10 mouse cellular contexts compared by ENCODE assay signal in the genomic region with DNA sequence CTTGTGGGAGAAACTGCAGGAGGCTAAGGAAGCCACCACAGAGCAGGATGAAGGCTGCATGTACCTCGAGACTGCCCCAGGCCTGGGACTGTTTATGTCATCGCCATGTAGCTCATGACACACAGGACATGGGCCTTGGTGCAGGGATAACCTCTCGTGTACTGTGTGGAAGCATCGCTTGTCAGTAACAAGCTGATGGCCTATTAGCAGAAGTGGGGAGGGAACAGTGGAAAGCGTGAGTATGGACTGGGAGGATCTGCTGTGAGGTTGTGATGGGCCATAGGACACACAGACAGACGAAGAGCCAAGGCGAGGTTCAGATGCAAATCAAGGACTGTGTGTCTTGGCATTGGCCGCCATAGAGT. TPM values are rescaled to one million over a fixed set of nuclear protein-coding genes. Genes with fewer than 3 reads are reported as not detected.
DNase-seq lines count a peak whose midpoint lies in the region; ATAC-seq and TF ChIP-seq lines count a peak whose summit lies in the region.
"Had no signal": no experiment of that assay in that cellular context is flagged by ENCODE, and none has a peak within 500 bp of the region (broad histone marks: within the 10 kb centered on the region; RNA-seq: fewer than 3 reads in every experiment).

No protein-coding gene starts in this region.

- H3K27me3 ChIP-seq in heart, postnatal 0 days (ENCODE audit: control insufficient read depth, insufficient read depth, low read length): 0 out of 2 replicates have a peak, but pooled peaks cover 2% of the 10 kb centered on the region
- no peaks in the 10 kb centered on the region for H3K27me3 ChIP-seq in embryonic facial prominence, embryonic 11.5 days (ENCODE audit: control insufficient read depth, insufficient read depth, low read length)
- no peaks in the 10 kb centered on the region for H3K27me3 ChIP-seq in forebrain, embryonic 16.5 days (replicated peaks; ENCODE audit: control insufficient read depth, insufficient read depth, low read length)
- H3K27me3 ChIP-seq in midbrain, embryonic 12.5 days: no peaks in the 10 kb centered on the region

- no peak overlapping the region for H3K9ac ChIP-seq in heart, postnatal 0 days (replicated peaks; ENCODE audit: low read depth, low read length)
- H3K9ac ChIP-seq in embryonic facial prominence, embryonic 11.5 days (replicated peaks; ENCODE audit: low read length): peak overlapping the region; percentile 32; the same call in 1 of the 2 replicates
- H3K9ac ChIP-seq in forebrain, embryonic 16.5 days (replicated peaks; ENCODE audit: low read depth, low read length): peak overlapping the region; percentile 38; the same call in 1 of the 2 replicates
- H3K9ac ChIP-seq in midbrain, embryonic 12.5 days (replicated peaks): peak overlapping the region; percentile 35; the same call in 1 of the 2 replicates

- 72% methylated on average over 8 of the region's 8 CpGs for WGBS in heart, postnatal 0 days
- WGBS in embryonic facial prominence, embryonic 11.5 days: 69% methylated on average over 8 of the region's 8 CpGs
- WGBS in forebrain, embryonic 16.5 days: 84% methylated on average over 8 of the region's 8 CpGs
- 77% methylated on average over 8 of the region's 8 CpGs for WGBS in midbrain, embryonic 12.5 days

- TF ChIP-seq CTCF in heart, postnatal 0 days (IDR thresholded peaks at IDR 0.05; ENCODE audit: low read depth): no peak

- H3K4me3 ChIP-seq in heart, postnatal 0 days (ENCODE audit: low read depth, low read length): no peak overlapping the region
- no peak overlapping the region for H3K4me3 ChIP-seq in embryonic facial prominence, embryonic 11.5 days (ENCODE audit: low read depth, low read length)
- H3K4me3 ChIP-seq in forebrain, embryonic 16.5 days (replicated peaks; ENCODE audit: low read length): no peak overlapping the region
- H3K4me3 ChIP-seq in midbrain, embryonic 12.5 days: no peak overlapping the region

- peak overlapping the region; percentile 25; the same call in 1 of the 2 replicates for H3K27ac ChIP-seq in heart, postnatal 0 days (ENCODE audit: low read depth)
- H3K27ac ChIP-seq in embryonic facial prominence, embryonic 11.5 days (replicated peaks; ENCODE audit: low read depth, low read length): peak overlapping the region; percentile 70; the same call in 1 of the 2 replicates
- H3K27ac ChIP-seq in forebrain, embryonic 16.5 days (ENCODE audit: low read length): no peak overlapping the region
- peak overlapping the region; percentile 92 for H3K27ac ChIP-seq in midbrain, embryonic 12.5 days (replicated peaks)

- DNase-seq in heart, postnatal 0 days (ENCODE audit: low spot score): no peak
- DNase-seq in heart, adult 18-20 months: no peak
- no peak for DNase-seq in embryonic facial prominence, embryonic 11.5 days (ENCODE audit: low spot score)
- no peak for DNase-seq in urinary bladder, postnatal 36 days (ENCODE audit: low spot score in 2 of 2)
- no peak for DNase-seq in thymus, postnatal 36 days
- DNase-seq in urinary bladder, postnatal 10 days (ENCODE audit: low spot score): no peak
- DNase-seq: cerebellum, adult 18-20 months; thymus, postnatal 14 days had no signal

- H3K4me2 ChIP-seq in heart, postnatal 0 days (ENCODE audit: low read depth, low read length): no peak overlapping the region
- no peak overlapping the region; the same call in 1 of the 2 replicates for H3K4me2 ChIP-seq in embryonic facial prominence, embryonic 11.5 days (ENCODE audit: low read depth, low read length)
- no peak overlapping the region for H3K4me2 ChIP-seq in forebrain, embryonic 16.5 days (ENCODE audit: low read length)
- H3K4me2 ChIP-seq in midbrain, embryonic 12.5 days (replicated peaks): 0 out of 2 replicates have a peak overlapping the region, but pooled peaks have one; percentile 32

- H3K36me3 ChIP-seq in heart, postnatal 0 days (replicated peaks; ENCODE audit: control insufficient read depth, insufficient read depth, low read length): no peaks in the 10 kb centered on the region
- H3K36me3 ChIP-seq in embryonic facial prominence, embryonic 11.5 days (replicated peaks; ENCODE audit: control insufficient read depth, insufficient read depth, low read depth, low read length): no peaks in the 10 kb centered on the region
- no peaks in the 10 kb centered on the region for H3K36me3 ChIP-seq in forebrain, embryonic 16.5 days (ENCODE audit: control insufficient read depth, insufficient read depth)
- no peaks in the 10 kb centered on the region; the same call in 1 of the 2 replicates for H3K36me3 ChIP-seq in midbrain, embryonic 12.5 days

- no peak for TF ChIP-seq EP300 in heart, postnatal 0 days (IDR thresholded peaks at IDR 0.05; ENCODE audit: low read depth)

- H3K9me3 ChIP-seq in heart, postnatal 0 days (replicated peaks; ENCODE audit: control insufficient read depth, low read length): no peaks in the 10 kb centered on the region
- H3K9me3 ChIP-seq in embryonic facial prominence, embryonic 11.5 days (replicated peaks; ENCODE audit: control insufficient read depth, low read length): no peaks in the 10 kb centered on the region
- no peaks in the 10 kb centered on the region for H3K9me3 ChIP-seq in forebrain, embryonic 16.5 days (ENCODE audit: control insufficient read depth, low read length)
- H3K9me3 ChIP-seq in midbrain, embryonic 12.5 days: no peaks in the 10 kb centered on the region

- ATAC-seq in heart, postnatal 0 days (ENCODE audit: insufficient read depth, low read depth): no peak
- 0 out of 2 replicates have a peak, but pooled peaks have one; percentile 7 for ATAC-seq in embryonic facial prominence, embryonic 11.5 days (replicated peaks; ENCODE audit: insufficient number of reproducible peaks, low FRiP score, low TSS enrichment, low read depth)
- peak; percentile 8 for ATAC-seq in forebrain, embryonic 16.5 days
- ATAC-seq in midbrain, embryonic 12.5 days (ENCODE audit: low FRiP score, low read depth): no peak; the same call in 1 of the 2 replicates

- peaks cover 9% of the 10 kb centered on the region; the same call in 1 of the 2 replicates for H3K4me1 ChIP-seq in heart, postnatal 0 days (ENCODE audit: control insufficient read depth, insufficient read depth)
- H3K4me1 ChIP-seq in embryonic facial prominence, embryonic 11.5 days (ENCODE audit: control insufficient read depth, insufficient read depth, low read length): peaks cover 4% of the 10 kb centered on the region; the same call in 1 of the 2 replicates
- peaks cover 9% of the 10 kb centered on the region for H3K4me1 ChIP-seq in forebrain, embryonic 16.5 days (replicated peaks; ENCODE audit: control insufficient read depth, insufficient read depth, low read length)
- H3K4me1 ChIP-seq in midbrain, embryonic 12.5 days: peaks cover 16% of the 10 kb centered on the region

RNA-seq across cellular contexts. Expression of a gene that starts 12.9 kb away (rescaled TPM):
- total RNA-seq in heart, postnatal 0 days (2014; rRNA removed; ENCODE audit: low replicate concordance): 6.8 and 7.2 TPM in 2 replicates
- polyA plus RNA-seq in heart, postnatal 0 days (2015; fragmentation: Nextera tagmentation; extraction: Ambion mirVana): 3.4 and 4.7 TPM in 2 replicates
- total RNA-seq in heart, adult 18-20 months (2021): 1 to 10 TPM; 6.0 to 7.8 TPM
- polyA plus RNA-seq in embryonic facial prominence, embryonic 11.5 days (2014; fragmentation: Nextera tagmentation; extraction: Ambion mirVana): 3.4 and 6.5 TPM in 2 replicates
- polyA plus RNA-seq in forebrain, embryonic 16.5 days (2015; fragmentation: Nextera tagmentation; extraction: Ambion mirVana): 4.0 and 5.3 TPM in 2 replicates
- polyA plus RNA-seq in midbrain, embryonic 12.5 days (2016; fragmentation: Nextera tagmentation; extraction: Ambion mirVana): 4.7 and 6.7 TPM in 2 replicates

RNA-seq across cellular contexts. Expression of a gene that starts 27.3 kb away (rescaled TPM):
- 10.1 and 17.6 TPM in 2 replicates for total RNA-seq in heart, postnatal 0 days (2014; rRNA removed; ENCODE audit: low replicate concordance)
- polyA plus RNA-seq in heart, postnatal 0 days (2015; fragmentation: Nextera tagmentation; extraction: Ambion mirVana): 1.8 and 2.4 TPM in 2 replicates
- 10 to 100 TPM; 10.1 to 11.1 TPM for total RNA-seq in heart, adult 18-20 months (2021)
- 5.3 and 8.0 TPM in 2 replicates for polyA plus RNA-seq in embryonic facial prominence, embryonic 11.5 days (2014; fragmentation: Nextera tagmentation; extraction: Ambion mirVana)
- 18.8 and 22.9 TPM in 2 replicates for polyA plus RNA-seq in forebrain, embryonic 16.5 days (2015; fragmentation: Nextera tagmentation; extraction: Ambion mirVana)
- polyA plus RNA-seq in midbrain, embryonic 12.5 days (2016; fragmentation: Nextera tagmentation; extraction: Ambion mirVana): 15.0 and 16.8 TPM in 2 replicates

RNA-seq across cellular contexts. Expression of a gene that starts 54.9 kb away (rescaled TPM):
- 6.8 and 10.5 TPM in 2 replicates for total RNA-seq in heart, postnatal 0 days (2014; rRNA removed; ENCODE audit: low replicate concordance)
- 2.3 and 2.4 TPM in 2 replicates for polyA plus RNA-seq in heart, postnatal 0 days (2015; fragmentation: Nextera tagmentation; extraction: Ambion mirVana)
- 10 to 100 TPM; 15.3 to 16.6 TPM for total RNA-seq in heart, adult 18-20 months (2021)
- polyA plus RNA-seq in embryonic facial prominence, embryonic 11.5 days (2014; fragmentation: Nextera tagmentation; extraction: Ambion mirVana): 0.13 and 0.18 TPM in 2 replicates
- polyA plus RNA-seq in forebrain, embryonic 16.5 days (2015; fragmentation: Nextera tagmentation; extraction: Ambion mirVana): 1.2 TPM in 2 replicates
- 0.25 and 0.37 TPM in 2 replicates for polyA plus RNA-seq in midbrain, embryonic 12.5 days (2016; fragmentation: Nextera tagmentation; extraction: Ambion mirVana)

Comparison
In these comparisons a context has a peak if more than half of its experiments do, and no peak if none do; other contexts are left out.
1. ATAC-seq: peak in embryonic facial prominence, embryonic 11.5 days (single experiment) and forebrain, embryonic 16.5 days (single experiment); none in heart, postnatal 0 days (single experiment) and midbrain, embryonic 12.5 days (single experiment).